Mouse (Mus musculus) hindbrain, embryonic 11.5 days (tissue): Measurements from ENCODE around the gene Mrtfa. TPM values are rescaled to one million over a fixed set of nuclear protein-coding genes. Genes with fewer than 3 reads are reported as not detected.

Experiments
- ATAC-seq: fragments of 200-750 bp; cut with Nextera tagmentation; 2 replicates; pipeline ENCODE4 v1.8.0; 2017; ENCODE audit warnings: mild to moderate bottlenecking, moderate TSS enrichment, moderate library complexity; ENCODE audit not compliant: low FRiP score
- DNase-seq: peaks from one replicate; pipeline ENCODE4 v3.0.0-alpha.2; 2015; ENCODE audit warnings: low spot score
- H3K27ac ChIP-seq: fragments of 300-500 bp; sonication (generic); 2 replicates; pipeline ENCODE4 v1.5.1; 2014; ENCODE audit warnings: mild to moderate bottlenecking, low read depth, low read length
- H3K27me3 ChIP-seq: fragments of 300-500 bp; sonication (generic); 2 replicates; pipeline ENCODE4 v1.6.1; 2014; ENCODE audit warnings: mild to moderate bottlenecking, low read length, moderate library complexity, mixed read lengths; ENCODE audit not compliant: control insufficient read depth, insufficient read depth
- H3K36me3 ChIP-seq: fragments of 300-500 bp; sonication (generic); 2 replicates; pipeline ENCODE4 v1.6.1; 2014; ENCODE audit warnings: mild to moderate bottlenecking, low read length, moderate library complexity, mixed read lengths; ENCODE audit not compliant: control insufficient read depth, insufficient read depth
- H3K4me1 ChIP-seq: fragments of 300-500 bp; sonication (generic); replicated peaks from 2 replicates; pipeline ENCODE4 v1.6.1; 2014; ENCODE audit warnings: low read length, mixed read lengths; ENCODE audit not compliant: control insufficient read depth, insufficient read depth
- H3K4me2 ChIP-seq: fragments of 300-500 bp; sonication (generic); replicated peaks from 2 replicates; pipeline ENCODE4 v1.6.1; 2014; ENCODE audit warnings: mild to moderate bottlenecking, low read depth, low read length
- H3K4me3 ChIP-seq: fragments of 300-500 bp; sonication (generic); 2 replicates; pipeline ENCODE4 v1.5.1; 2014; ENCODE audit warnings: low read depth, low read length
- H3K9ac ChIP-seq: fragments of 300-500 bp; sonication (generic); 2 replicates; pipeline ENCODE4 v1.6.1; 2014; ENCODE audit warnings: low read depth, low read length
- H3K9me3 ChIP-seq: fragments of 300-500 bp; sonication (generic); 2 replicates; pipeline ENCODE4 v1.6.1; 2016; ENCODE audit warnings: low read length; ENCODE audit not compliant: control insufficient read depth
- WGBS: fragments of 180-500 bp; shearing (Covaris S2); extraction: QIAGEN DNeasy Blood & Tissue Kit; methylation state at CpG from one replicate; pipeline ENCODE4 v1.1.7; 2014; 5-methylcytosine and 5-hydroxymethylcytosine counted together
- polyA plus RNA-seq: library from polyadenylated mRNA; unstranded; fragments of >200 nt; fragmentation: Nextera tagmentation; extraction: Ambion mirVana; gene quantifications from 2 replicates; pipeline ENCODE4 v1.2.1, GENCODE M21; 2014

The Mrtfa gene
- polyA plus RNA-seq, 1 experiment from 2014 or later = 31.9 TPM

DNA sequence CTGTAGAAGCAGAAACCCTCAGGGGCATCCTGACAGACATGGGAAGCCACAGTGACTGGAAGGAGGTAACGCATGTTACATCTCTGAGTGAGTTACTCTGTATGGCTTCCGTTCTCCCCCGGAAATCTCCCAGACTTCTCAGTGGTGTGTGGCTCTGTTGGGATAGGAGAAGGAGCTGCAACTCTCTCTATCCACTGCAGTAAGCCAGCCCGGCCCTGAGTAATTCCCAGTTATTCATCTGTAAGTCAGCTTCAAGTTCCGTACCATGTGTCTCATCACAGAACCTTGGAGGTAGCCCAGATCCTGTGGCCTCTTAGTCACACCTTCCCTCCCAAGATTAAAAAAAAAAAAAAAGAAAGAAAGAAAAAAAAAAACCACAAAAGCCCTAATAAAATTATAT, 1.8 kb upstream of the Mrtfa start:
- no peak overlapping the region for H3K27ac ChIP-seq
- no peak overlapping the region for H3K4me3 ChIP-seq
- no peak overlapping the region for H3K4me2 ChIP-seq
- no peaks in the 10 kb centered on the region; the same call in 1 of the 2 replicates for H3K36me3 ChIP-seq
- 90% methylated on average over 5 of the region's 5 CpGs for WGBS
- no peak for ATAC-seq
- H3K4me1 ChIP-seq = peaks cover 4% of the 10 kb centered on the region; the same call in 1 of the 2 replicates
- no peaks in the 10 kb centered on the region for H3K9me3 ChIP-seq
- H3K27me3 ChIP-seq = no peaks in the 10 kb centered on the region
- DNase-seq = no peak
- no peak overlapping the region for H3K9ac ChIP-seq

DNA sequence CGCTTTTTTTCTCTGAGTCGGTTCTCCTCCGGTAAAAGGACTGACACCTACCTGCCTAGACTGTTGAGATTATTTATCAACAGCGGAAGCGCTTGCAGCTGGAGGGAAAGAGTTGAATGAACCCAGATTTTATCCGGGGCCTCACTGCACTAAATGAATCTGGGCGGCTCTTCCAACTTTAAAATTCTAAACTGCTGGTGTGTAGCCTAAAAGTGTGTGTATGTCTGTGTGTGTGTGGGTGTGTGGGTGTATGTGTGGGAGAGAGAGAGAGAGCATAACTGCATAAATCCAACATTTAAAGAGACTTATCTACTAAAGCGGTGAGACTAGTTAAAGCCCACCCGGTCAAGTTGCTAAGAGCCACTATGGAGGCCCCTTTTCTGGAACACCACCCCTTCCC, 746 bp upstream of the Mrtfa start:
- ATAC-seq (no peak), DNase-seq (no peak)
- 27% methylated on average over 9 of the region's 9 CpGs for WGBS
- no peaks in the 10 kb centered on the region; the same call in 1 of the 2 replicates for H3K36me3 ChIP-seq
- H3K27me3 ChIP-seq = no peaks in the 10 kb centered on the region
- peak overlapping the region; percentile 53 for H3K4me2 ChIP-seq
- H3K27ac ChIP-seq = no peak overlapping the region
- peak overlapping the region; percentile 58 for H3K9ac ChIP-seq
- H3K4me3 ChIP-seq = peak overlapping the region; percentile 93
- H3K4me1 ChIP-seq = peaks cover 4% of the 10 kb centered on the region; the same call in 1 of the 2 replicates
- no peaks in the 10 kb centered on the region for H3K9me3 ChIP-seq

DNA sequence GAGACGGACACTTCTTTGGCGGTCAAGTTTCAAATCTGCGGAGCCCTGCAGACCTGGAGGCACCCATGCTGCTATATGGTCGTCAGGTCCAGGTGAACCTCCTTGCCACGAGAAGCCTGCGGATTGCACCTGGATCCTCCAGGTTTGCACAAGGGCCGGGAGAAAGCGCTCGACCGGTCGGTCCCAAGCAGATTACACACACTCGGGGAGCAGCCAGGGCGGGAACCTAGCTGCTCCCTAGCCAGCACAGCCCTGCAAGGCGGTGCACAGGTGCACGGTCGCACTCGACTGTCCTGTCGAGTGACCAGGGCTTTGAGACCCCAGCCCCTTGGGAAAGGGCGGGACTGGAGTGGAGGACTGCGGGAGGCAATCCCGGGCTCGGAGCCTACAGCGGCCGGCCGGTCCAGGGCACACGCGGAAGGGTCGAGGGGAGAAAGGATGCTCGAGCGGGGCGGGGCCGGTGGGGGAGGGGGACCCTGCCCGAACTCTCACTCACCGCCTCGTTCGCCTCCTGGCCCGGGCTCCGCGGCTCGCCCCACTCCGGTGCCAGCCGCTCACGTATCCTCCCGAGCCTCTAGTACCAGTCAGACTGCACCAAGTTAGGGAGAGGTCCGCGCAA, 437 bp downstream of the Mrtfa start:
- ATAC-seq (peak; percentile 83), DNase-seq (no peak)
- Histone ChIP-seq H3K36me3 (no peaks in the 10 kb centered on the region; the same call in 1 of the 2 replicates), H3K9ac (peak overlapping the region; percentile 89), H3K27ac (peak overlapping the region; percentile 85), H3K4me2 (peak overlapping the region; percentile 66), H3K4me1 (peaks cover 4% of the 10 kb centered on the region; the same call in 1 of the 2 replicates), H3K4me3 (peak overlapping the region; percentile 93), H3K27me3 (no peaks in the 10 kb centered on the region), H3K9me3 (no peaks in the 10 kb centered on the region)
- WGBS = under 1% methylated on average over 31 of the region's 46 CpGs

DNA sequence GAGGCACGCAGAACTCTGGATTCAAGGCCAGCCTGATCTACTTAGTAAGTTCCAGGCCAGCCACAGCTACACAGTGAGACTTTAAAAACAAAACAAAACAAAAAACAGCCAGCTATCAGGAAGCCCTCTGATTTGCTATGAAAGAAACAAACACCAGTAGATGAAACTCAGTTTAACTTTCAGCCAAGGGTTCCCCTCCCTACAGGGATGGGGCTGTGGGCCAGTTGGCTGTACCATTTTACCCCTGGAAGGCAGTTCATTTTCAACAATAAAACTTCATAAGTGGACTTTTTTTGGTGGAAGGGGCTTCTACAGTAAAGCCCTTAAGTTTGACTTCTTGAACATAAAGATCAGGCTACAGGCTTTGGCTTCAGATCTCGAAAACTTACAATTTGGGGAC, 1.5 kb downstream of the Mrtfa start:
- no peaks in the 10 kb centered on the region for H3K27me3 ChIP-seq
- H3K27ac ChIP-seq = no peak overlapping the region
- H3K4me1 ChIP-seq = peaks cover 4% of the 10 kb centered on the region; the same call in 1 of the 2 replicates
- peak overlapping the region; percentile 66 for H3K4me2 ChIP-seq
- no peak overlapping the region for H3K9ac ChIP-seq
- H3K4me3 ChIP-seq = peak overlapping the region; percentile 93
- DNase-seq = no peak
- ATAC-seq = no peak
- 95% methylated on average over 2 of the region's 2 CpGs for WGBS
- H3K9me3 ChIP-seq = no peaks in the 10 kb centered on the region
- H3K36me3 ChIP-seq = no peaks in the 10 kb centered on the region; the same call in 1 of the 2 replicates

DNA sequence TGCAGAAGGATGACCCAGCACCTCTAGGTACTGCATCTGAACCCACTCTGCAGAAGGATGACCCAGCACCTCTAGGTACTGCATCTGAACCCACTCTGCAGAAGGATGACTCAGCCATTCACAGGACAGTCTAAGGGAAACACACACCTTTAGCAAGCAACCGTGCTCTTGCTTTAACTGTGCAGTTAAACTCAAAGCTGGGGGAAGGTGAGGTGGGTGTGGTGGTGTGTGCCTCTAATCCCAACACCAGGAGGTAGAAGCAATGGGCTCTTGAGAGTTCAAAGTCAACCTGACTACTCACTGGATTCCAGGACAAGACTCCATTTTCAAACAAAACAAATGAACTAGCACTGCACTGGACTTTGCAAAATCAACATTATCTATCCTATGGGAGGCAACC, 5.6 kb downstream of the Mrtfa start:
- Histone ChIP-seq H3K27me3 (no peaks in the 10 kb centered on the region), H3K9ac (no peak overlapping the region), H3K9me3 (no peaks in the 10 kb centered on the region), H3K4me3 (no peak overlapping the region), H3K4me1 (no peaks in the 10 kb centered on the region), H3K4me2 (no peak overlapping the region), H3K27ac (no peak overlapping the region), H3K36me3 (no peaks in the 10 kb centered on the region; the same call in 1 of the 2 replicates)
- no peak for DNase-seq
- ATAC-seq = no peak
- WGBS = 90% methylated on average over 1 of the region's 1 CpGs

DNA sequence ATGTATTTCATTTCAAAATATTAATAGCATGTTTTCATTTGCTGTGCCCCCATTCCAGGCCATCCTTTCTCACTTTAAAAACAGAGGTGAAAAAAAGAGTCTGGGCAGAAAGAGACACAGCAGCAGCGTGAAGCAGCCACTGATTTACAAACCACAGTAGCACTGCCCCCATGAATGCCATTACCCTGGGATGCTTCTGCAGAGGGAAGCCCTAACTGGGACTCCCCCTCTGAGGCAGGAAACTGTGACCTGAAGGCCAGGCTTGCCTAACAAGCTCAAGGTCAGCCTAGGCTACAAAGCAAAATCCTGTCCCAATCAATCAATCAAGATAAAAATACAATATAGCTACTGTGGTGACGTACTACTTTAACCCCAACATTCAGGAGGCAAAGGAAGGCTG, 9.3 kb downstream of the Mrtfa start:
- DNase-seq (no peak), ATAC-seq (no peak)
- Histone ChIP-seq H3K4me2 (no peak overlapping the region), H3K4me3 (no peak overlapping the region), H3K36me3 (no peaks in the 10 kb centered on the region), H3K9me3 (no peaks in the 10 kb centered on the region), H3K4me1 (no peaks in the 10 kb centered on the region), H3K27me3 (no peaks in the 10 kb centered on the region), H3K9ac (no peak overlapping the region), H3K27ac (no peak overlapping the region)
- WGBS = 55% methylated on average over 2 of the region's 2 CpGs

DNA sequence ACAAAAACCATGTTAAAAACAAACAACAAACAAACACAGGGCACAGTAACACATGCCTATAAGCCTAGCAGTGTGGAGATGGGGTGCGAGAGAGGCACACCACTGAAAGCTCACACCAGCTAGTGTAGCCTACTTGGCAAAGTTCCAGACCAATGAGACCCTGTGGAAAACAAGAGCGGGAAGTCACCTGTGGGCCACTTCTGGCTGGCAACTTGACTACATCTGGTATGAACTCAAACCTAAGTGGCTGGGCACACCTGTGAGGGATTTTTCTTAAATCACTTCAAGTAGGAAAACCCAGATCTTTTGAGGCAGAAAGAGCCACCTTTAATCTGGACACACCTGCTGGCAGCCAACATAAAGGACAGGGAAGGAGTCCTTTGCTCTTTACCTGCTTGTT, 11.0 kb downstream of the Mrtfa start:
- H3K4me1 ChIP-seq = no peaks in the 10 kb centered on the region
- ATAC-seq (no peak), DNase-seq (no peak)
- H3K27ac ChIP-seq = no peak overlapping the region
- H3K9ac ChIP-seq = no peak overlapping the region
- H3K9me3 ChIP-seq = no peaks in the 10 kb centered on the region
- no peak overlapping the region for H3K4me3 ChIP-seq
- 91% methylated on average over 2 of the region's 2 CpGs for WGBS
- no peak overlapping the region for H3K4me2 ChIP-seq
- no peaks in the 10 kb centered on the region for H3K27me3 ChIP-seq
- H3K36me3 ChIP-seq = no peaks in the 10 kb centered on the region

DNA sequence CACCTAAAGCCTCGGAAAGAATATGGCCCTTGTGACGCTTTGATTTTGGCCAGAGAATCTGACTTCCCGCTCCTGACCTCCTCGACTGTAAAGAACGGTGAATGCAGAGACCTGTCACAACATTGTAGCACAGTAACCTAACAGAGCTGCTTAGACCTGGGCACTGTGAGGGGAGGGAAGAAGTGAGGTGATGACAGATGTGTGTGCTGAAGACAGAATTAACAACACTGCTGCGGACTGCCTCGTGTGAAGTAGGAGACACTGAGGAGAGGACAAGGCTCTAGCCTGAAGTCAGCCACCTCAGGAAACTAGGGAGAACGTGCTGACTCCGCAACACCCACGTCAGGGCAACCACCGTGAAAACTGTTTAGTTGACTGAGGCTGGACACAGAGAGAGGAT, 11.9 kb downstream of the Mrtfa start:
- Histone ChIP-seq H3K27me3 (no peaks in the 10 kb centered on the region), H3K9ac (no peak overlapping the region), H3K9me3 (no peaks in the 10 kb centered on the region), H3K4me2 (no peak overlapping the region), H3K27ac (no peak overlapping the region), H3K4me3 (no peak overlapping the region), H3K36me3 (no peaks in the 10 kb centered on the region), H3K4me1 (no peaks in the 10 kb centered on the region)
- ATAC-seq (no peak), DNase-seq (no peak)
- 77% methylated on average over 11 of the region's 11 CpGs for WGBS

DNA sequence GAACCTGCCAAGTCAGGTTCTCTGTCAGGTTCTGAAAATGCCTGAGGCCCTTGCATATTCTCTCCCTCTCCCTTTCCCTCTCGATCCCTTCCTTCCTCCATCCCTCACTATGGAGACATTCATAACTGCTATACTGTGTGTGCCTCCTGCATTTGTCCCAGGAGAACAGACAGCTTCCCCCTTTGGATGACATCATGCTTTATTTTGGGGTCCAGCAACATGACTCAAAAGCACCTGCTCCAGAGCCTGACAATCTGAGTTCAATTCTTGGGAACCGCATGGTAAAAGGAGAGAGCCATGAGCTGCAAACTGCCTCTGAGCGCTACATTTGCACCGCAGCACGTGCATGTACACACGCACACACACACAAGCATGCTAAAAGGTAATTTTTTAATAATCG, 12.7 kb downstream of the Mrtfa start:
- no peaks in the 10 kb centered on the region for H3K36me3 ChIP-seq
- H3K9ac ChIP-seq = no peak overlapping the region
- no peak overlapping the region for H3K27ac ChIP-seq
- no peaks in the 10 kb centered on the region for H3K4me1 ChIP-seq
- H3K9me3 ChIP-seq = no peaks in the 10 kb centered on the region
- WGBS = 94% methylated on average over 7 of the region's 7 CpGs
- H3K4me3 ChIP-seq = no peak overlapping the region
- no peaks in the 10 kb centered on the region for H3K27me3 ChIP-seq
- DNase-seq (no peak), ATAC-seq (no peak)
- no peak overlapping the region for H3K4me2 ChIP-seq
